Mouse (Mus musculus) ES-E14 (cell line): ENCODE measurements around the gene Atp5b. TPM values are rescaled to one million over a fixed set of nuclear protein-coding genes. Genes with fewer than 3 reads are reported as not detected.

Experiments
- DNase-seq: peaks from one replicate; pipeline ENCODE4 v3.0.0-alpha.2; 2013; ENCODE audit warnings: low read depth, low spot score
- H3K27ac ChIP-seq: 2 replicates; pipeline ENCODE4 v1.5.1; 2012; ENCODE audit warnings: low read depth, mild to moderate bottlenecking, low read length, moderate library complexity, mixed read lengths; ENCODE audit not compliant: poor library complexity, insufficient read depth, severe bottlenecking
- H3K36me3 ChIP-seq: 2 replicates; pipeline ENCODE4 v1.6.1; 2012; ENCODE audit warnings: mild to moderate bottlenecking, low read length, moderate library complexity, mixed read lengths; ENCODE audit not compliant: control insufficient read depth, poor library complexity, insufficient read depth, severe bottlenecking
- H3K4me1 ChIP-seq, 2 experiments: fragments of 150-350 bp in 1 of 2; sonication (generic) in 1 of 2; 2 replicates each; pipeline ENCODE4 v1.6.1; 2012; ENCODE audit warnings: low read length in 2 of 2, mild to moderate bottlenecking in 1 of 2, mixed read lengths in 1 of 2; ENCODE audit not compliant: control insufficient read depth in 2 of 2, insufficient read depth in 2 of 2, poor library complexity in 1 of 2
- H3K4me3 ChIP-seq, 2 experiments: fragments of 150-350 bp in 1 of 2; sonication (generic) in 1 of 2; 2 replicates each; pipeline ENCODE4 v1.5.1; 2012; ENCODE audit warnings: low read length in 2 of 2, low read depth in 1 of 2, mild to moderate bottlenecking in 1 of 2, mixed read lengths in 1 of 2; ENCODE audit not compliant: insufficient read depth in 1 of 2, poor library complexity in 1 of 2, severe bottlenecking in 1 of 2
- H3K9ac ChIP-seq: 2 replicates; pipeline ENCODE4 v1.6.1; 2012; ENCODE audit warnings: low read depth, mild to moderate bottlenecking, low read length, mixed read lengths; ENCODE audit not compliant: poor library complexity, insufficient read depth, severe bottlenecking
- H3K9me3 ChIP-seq: fragments of 150-350 bp; sonication (generic); 2 replicates; pipeline ENCODE4 v1.6.1; 2012; ENCODE audit warnings: low read depth, mild to moderate bottlenecking, low read length; ENCODE audit not compliant: control insufficient read depth, insufficient read depth
- CHD2 ChIP-seq: IDR thresholded peaks from 2 replicates; pipeline ENCODE4 v1.6.1; 2014; ENCODE audit warnings: mild to moderate bottlenecking, low read depth, low read length, inconsistent platforms
- HCFC1 ChIP-seq: IDR thresholded peaks from 2 replicates; pipeline ENCODE4 v1.6.1; 2012; ENCODE audit warnings: low read length, inconsistent platforms, borderline replicate concordance; ENCODE audit not compliant: insufficient read depth
- MAFK ChIP-seq: IDR thresholded peaks from 2 replicates; pipeline ENCODE4 v1.6.1; 2014; ENCODE audit warnings: mild to moderate bottlenecking, low read depth, low read length, inconsistent platforms; ENCODE audit not compliant: insufficient read depth
- ZC3H11A ChIP-seq: IDR thresholded peaks from 2 replicates; pipeline ENCODE4 v1.6.1; 2012; ENCODE audit warnings: low read depth, mild to moderate bottlenecking, inconsistent platforms, low read length, borderline replicate concordance
- ZNF384 ChIP-seq: IDR thresholded peaks from 2 replicates; pipeline ENCODE4 v1.6.1; 2012; ENCODE audit warnings: low read depth, low read length, inconsistent platforms
- in situ Hi-C, 2 experiments: fragments of 600-800 bp; cut with MboI; formaldehyde crosslinking; loops; one replicate each; pipeline ENCODE4 v1.15.1; 2025; ENCODE audit warnings: low sequenced_read_pairs in 2 of 2, inconsistent platforms in 1 of 2; ENCODE audit not compliant: unreplicated experiment in 2 of 2
- total RNA-seq: library from RNA; depleted of rRNA; stranded (reverse); fragments of 300-350 nt; gene quantifications from 2 replicates; pipeline ENCODE4 v1.2.3, GENCODE M21; 2012

The Atp5b gene
- total RNA-seq, 1 experiment: 2,075 TPM

DNA sequence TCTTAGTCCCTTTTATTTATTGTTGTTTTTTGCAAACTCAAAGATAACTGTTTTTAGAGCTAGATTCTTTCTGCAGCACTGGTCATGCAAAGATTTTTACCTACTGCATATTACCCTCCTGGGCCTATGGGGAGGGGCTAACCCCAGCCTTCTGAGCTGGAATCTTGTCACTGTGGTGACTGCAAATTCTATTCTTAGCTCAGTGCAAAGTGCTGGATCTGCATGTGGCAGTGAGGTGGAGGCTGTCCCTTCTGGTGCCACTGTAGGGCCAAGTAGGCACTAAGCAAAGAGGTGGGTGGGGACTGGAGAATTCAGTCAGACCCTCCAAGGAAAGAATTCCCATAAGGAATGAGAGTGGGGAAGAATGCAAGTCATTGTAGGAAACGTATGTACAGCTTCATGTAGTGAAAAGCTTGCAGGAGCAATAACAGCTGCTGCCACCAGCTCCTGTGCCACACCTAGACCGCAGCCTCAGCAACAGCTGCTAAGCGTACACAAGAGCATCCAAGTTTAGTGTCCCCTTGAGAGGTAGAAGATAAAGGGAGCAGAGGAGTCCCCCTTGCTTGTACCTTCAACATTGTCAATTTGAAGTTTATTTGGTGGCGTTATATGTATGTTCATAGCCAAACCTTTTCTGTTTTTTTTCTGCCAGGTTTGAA lies 27.2 kb downstream of the Atp5b start:
- Histone ChIP-seq H3K9me3 (no peaks in the 10 kb centered on the region), H3K9ac (no peak overlapping the region), H3K4me1 (peaks cover 0 to 5% of the 10 kb centered on the region in 2 experiments; a peak in 1 of 4 replicates), H3K36me3 (peaks cover 36% of the 10 kb centered on the region), H3K27ac (no peak overlapping the region), H3K4me3 (no peak overlapping the region)
- TF ChIP-seq CHD2 (no peak), HCFC1 (no peak), ZNF384 (no peak), ZC3H11A (no peak), MAFK (no peak)
- in situ Hi-C loops: no loop called here
- no peak for DNase-seq

DNA sequence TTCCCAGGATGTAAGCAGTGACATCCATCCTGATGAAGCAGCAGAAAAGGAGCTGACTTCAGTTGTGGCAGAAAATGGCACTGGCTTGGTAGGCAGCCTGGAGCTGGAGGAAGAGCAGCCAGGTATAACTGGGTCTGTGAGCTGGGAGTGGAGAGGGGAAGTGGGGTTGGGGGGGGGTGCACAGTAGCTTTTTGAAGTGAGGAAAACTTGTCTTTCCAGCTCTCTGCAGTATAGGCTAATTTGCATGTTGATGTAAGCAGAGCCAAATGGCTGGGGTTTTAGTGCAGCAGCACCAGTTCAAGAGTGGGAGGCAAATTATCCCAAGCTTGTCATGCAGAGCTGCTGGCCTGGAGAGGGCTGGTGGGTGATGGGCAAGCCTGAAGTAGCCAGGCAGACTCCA lies 28.2 kb downstream of the Atp5b start:
- Histone ChIP-seq H3K4me1 (peaks cover 0 to 4% of the 10 kb centered on the region in 2 experiments; a peak in 1 of 4 replicates), H3K9me3 (no peaks in the 10 kb centered on the region), H3K4me3 (no peak overlapping the region), H3K36me3 (peaks cover 44% of the 10 kb centered on the region), H3K9ac (no peak overlapping the region), H3K27ac (no peak overlapping the region)
- TF ChIP-seq ZNF384: no peak
- TF ChIP-seq ZC3H11A: no peak
- TF ChIP-seq HCFC1: no peak
- TF ChIP-seq CHD2: no peak
- no peak for TF ChIP-seq MAFK
- in situ Hi-C loops: no loop called here
- DNase-seq: no peak

DNA sequence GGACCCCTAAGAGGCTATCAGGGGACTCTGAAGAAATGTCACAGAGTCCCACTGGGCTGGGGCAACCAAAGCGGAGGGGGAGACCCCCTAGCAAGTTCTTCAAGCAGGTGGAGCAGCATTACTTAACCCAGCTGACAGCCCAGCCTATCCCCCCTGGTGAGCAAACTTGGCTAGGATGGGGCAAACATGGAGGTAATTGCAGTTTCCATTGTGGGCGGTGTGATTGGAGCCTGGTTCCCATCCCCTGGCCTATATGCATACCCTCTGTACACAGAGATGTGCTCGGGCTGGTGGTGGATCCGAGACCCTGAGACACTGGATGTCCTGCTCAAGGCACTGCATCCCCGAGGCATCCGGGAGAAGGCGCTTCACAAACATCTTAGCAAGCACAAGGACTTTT lies 40.8 kb downstream of the Atp5b start:
- TF ChIP-seq ZNF384 (no peak), MAFK (no peak)
- Histone ChIP-seq H3K4me1 (peaks cover 0 to 9% of the 10 kb centered on the region in 2 experiments; a peak in 2 of 4 replicates), H3K9me3 (no peaks in the 10 kb centered on the region), H3K9ac (no peak overlapping the region), H3K4me3 (no peak overlapping the region), H3K27ac (no peak overlapping the region), H3K36me3 (peaks cover 80% of the 10 kb centered on the region)
- DNase-seq: no peak
- in situ Hi-C loops: no loop called here

DNA sequence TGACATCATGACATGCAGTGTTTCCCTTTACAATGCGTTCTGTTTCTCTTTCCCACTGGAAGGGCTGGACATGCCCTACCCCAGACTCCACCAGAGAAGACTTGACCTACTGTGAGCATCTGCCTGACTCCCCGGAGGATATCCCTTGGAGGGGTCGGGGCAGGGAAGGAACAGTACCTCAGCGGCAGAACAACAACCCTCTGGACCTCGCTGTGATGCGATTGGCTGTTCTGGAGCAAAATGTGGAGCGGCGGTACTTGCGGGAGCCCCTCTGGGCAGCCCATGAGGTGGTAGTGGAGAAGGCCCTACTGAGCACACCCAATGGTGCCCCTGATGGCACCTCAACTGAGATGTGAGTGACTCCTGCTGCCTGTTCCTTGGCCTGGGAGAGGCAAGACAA lies 41.8 kb downstream of the Atp5b start:
- TF ChIP-seq HCFC1 (no peak), CHD2 (no peak), ZC3H11A (no peak), ZNF384 (no peak), MAFK (no peak)
- Histone ChIP-seq H3K36me3 (peaks cover 76% of the 10 kb centered on the region), H3K9ac (no peak overlapping the region), H3K27ac (no peak overlapping the region), H3K9me3 (no peaks in the 10 kb centered on the region), H3K4me3 (no peak overlapping the region), H3K4me1 (peaks cover 0 to 9% of the 10 kb centered on the region in 2 experiments; a peak in 2 of 4 replicates)
- in situ Hi-C loops: no loop called here
- DNase-seq: no peak
